In the genomic region with DNA sequence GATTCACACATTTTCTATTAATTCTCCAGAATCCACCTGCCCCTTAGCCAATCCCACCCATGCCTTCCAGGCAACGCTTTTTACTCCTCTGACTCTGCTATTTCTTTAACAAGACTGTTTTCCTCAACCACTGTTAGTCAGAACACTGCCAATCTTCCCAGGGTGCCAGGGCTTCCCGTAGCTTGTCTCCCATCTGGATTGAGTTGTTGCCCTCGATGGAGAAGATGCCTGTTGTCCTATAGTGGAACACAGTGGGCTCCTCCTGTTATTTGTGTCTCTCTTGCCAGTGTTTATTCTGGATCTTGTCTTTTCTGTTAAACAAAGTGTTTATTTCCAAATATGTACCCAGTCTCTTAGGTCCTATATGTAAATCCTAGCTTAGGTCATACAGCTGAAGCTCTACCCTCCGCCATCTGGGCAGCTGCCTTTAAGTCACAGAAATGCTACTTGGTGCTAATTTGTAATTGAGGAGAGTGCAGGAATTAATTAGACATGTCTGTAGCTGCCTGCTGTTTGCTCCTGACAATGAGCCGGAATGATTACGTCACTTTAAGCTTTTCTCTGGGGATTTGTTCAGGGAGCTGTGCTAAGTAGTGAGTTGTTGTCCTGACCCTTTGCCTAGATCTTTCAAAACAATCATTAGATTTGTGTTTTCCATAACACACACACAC, we compare ENCODE assay signal across 9 mouse cellular contexts.
DNase-seq lines count a peak whose midpoint lies in the region; ATAC-seq and TF ChIP-seq lines count a peak whose summit lies in the region.
"Had no signal": no experiment of that assay in that cellular context is flagged by ENCODE, and none has a peak within 500 bp of the region (broad histone marks: within the 10 kb centered on the region; RNA-seq: fewer than 3 reads in every experiment).

No protein-coding gene starts in this region.

- H3K4me2 ChIP-seq in midbrain, embryonic 11.5 days: no peak overlapping the region
- H3K4me2 ChIP-seq: heart, embryonic 15.5 days had no signal

- DNase-seq in gastrocnemius, adult 2 months: no peak
- DNase-seq in gastrocnemius, postnatal 4 days (ENCODE audit: low spot score in 2 of 2): no peak
- DNase-seq in MN1 (ENCODE audit: low spot score): peak; percentile 93
- DNase-seq in forebrain, embryonic 10.5 days (ENCODE audit: extremely low spot score, low spot score): peak; percentile 28
- peak; percentile 88 for DNase-seq in midbrain, embryonic 11.5 days (ENCODE audit: low spot score, missing footprints)
- no peak for DNase-seq in thymus, postnatal 36 days
- no peak for DNase-seq in right cerebral cortex, postnatal 4 days
- DNase-seq in layer of hippocampus, adult 9-11 months: no peak

- peaks cover 21% of the 10 kb centered on the region for H3K4me1 ChIP-seq in forebrain, embryonic 10.5 days
- peaks cover 12% of the 10 kb centered on the region for H3K4me1 ChIP-seq in midbrain, embryonic 11.5 days (ENCODE audit: control insufficient read depth, insufficient read depth, low read length)
- H3K4me1 ChIP-seq: heart, embryonic 15.5 days had no signal

- H3K9ac ChIP-seq in midbrain, embryonic 11.5 days (ENCODE audit: low read length): no peak overlapping the region
- H3K9ac ChIP-seq: heart, embryonic 15.5 days had no signal

- no peaks in the 10 kb centered on the region for H3K9me3 ChIP-seq in forebrain, embryonic 10.5 days
- H3K9me3 ChIP-seq in midbrain, embryonic 11.5 days (ENCODE audit: control insufficient read depth, low read length): no peaks in the 10 kb centered on the region
- H3K9me3 ChIP-seq: heart, embryonic 15.5 days had no signal

- intact Hi-C loops in gastrocnemius, adult 2 months (cut with DNase I): loop anchor here (10.0 kb wide), 2 partner anchors 74 to 506 kb away; no protein-coding TSS in a partner anchor

- ATAC-seq in midbrain, embryonic 11.5 days (ENCODE audit: low FRiP score): peak; percentile 90

- peak overlapping the region; percentile 11 for H3K4me3 ChIP-seq in gastrocnemius, adult 2 months
- H3K4me3 ChIP-seq in forebrain, embryonic 10.5 days: no peak overlapping the region
- no peak overlapping the region for H3K4me3 ChIP-seq in midbrain, embryonic 11.5 days (ENCODE audit: low read depth, low read length)
- H3K4me3 ChIP-seq: heart, embryonic 15.5 days had no signal

- H3K27ac ChIP-seq in gastrocnemius, adult 2 months: peak overlapping the region; percentile 74
- H3K27ac ChIP-seq in forebrain, embryonic 10.5 days: peak overlapping the region; percentile 4; the same call in 1 of the 2 replicates
- H3K27ac ChIP-seq in midbrain, embryonic 11.5 days (ENCODE audit: low read depth, low read length): no peak overlapping the region
- H3K27ac ChIP-seq: heart, embryonic 15.5 days had no signal

- peaks cover 18% of the 10 kb centered on the region; the same call in 1 of the 2 replicates for H3K27me3 ChIP-seq in forebrain, embryonic 10.5 days (ENCODE audit: poor library complexity, severe bottlenecking)
- H3K27me3 ChIP-seq in midbrain, embryonic 11.5 days (ENCODE audit: control insufficient read depth, insufficient read depth, low read length): no peaks in the 10 kb centered on the region
- H3K27me3 ChIP-seq: heart, embryonic 15.5 days had no signal

- 38% methylated on average over 6 of the region's 6 CpGs for WGBS in forebrain, embryonic 10.5 days
- 37% methylated on average over 6 of the region's 6 CpGs for WGBS in midbrain, embryonic 11.5 days

- no peaks in the 10 kb centered on the region for H3K36me3 ChIP-seq in forebrain, embryonic 10.5 days (replicated peaks)
- no peaks in the 10 kb centered on the region for H3K36me3 ChIP-seq in midbrain, embryonic 11.5 days (ENCODE audit: control insufficient read depth, insufficient read depth, low read length)
- H3K36me3 ChIP-seq: heart, embryonic 15.5 days had no signal

- no peak for TF ChIP-seq CTCF in gastrocnemius, adult 2 months (IDR thresholded peaks at IDR 0.05)

Comparison
In these comparisons a context has a peak if more than half of its experiments do, and no peak if none do; other contexts are left out.
1. DNase-seq: peak in MN1 (single experiment), forebrain, embryonic 10.5 days (single experiment) and midbrain, embryonic 11.5 days (single experiment); none in gastrocnemius, adult 2 months (single experiment), gastrocnemius, postnatal 4 days (0 of 2), thymus, postnatal 36 days (0 of 2), right cerebral cortex, postnatal 4 days (single experiment) and layer of hippocampus, adult 9-11 months (single experiment).